9 mouse cellular contexts compared by ENCODE assay signal in genomic region chr13:41146271-41146670, GRCm38 (mm10). TPM values are rescaled to one million over a fixed set of nuclear protein-coding genes. Genes with fewer than 3 reads are reported as not detected.
DNase-seq lines count a peak whose midpoint lies in the region; ATAC-seq and TF ChIP-seq lines count a peak whose summit lies in the region.
"Had no signal": no experiment of that assay in that cellular context is flagged by ENCODE, and none has a peak within 500 bp of the region (broad histone marks: within the 10 kb centered on the region; RNA-seq: fewer than 3 reads in every experiment).

No protein-coding gene starts in this region.

- no peak overlapping the region for H3K4me2 ChIP-seq in heart, embryonic 12.5 days
- H3K4me2 ChIP-seq: midbrain, embryonic 12.5 days had no signal

- TF ChIP-seq POLR2A in heart, adult 2 months (IDR thresholded peaks at IDR 0.05; ENCODE audit: insufficient read depth, low read depth, low read length), result no peak

- no peaks in the 10 kb centered on the region; the same call in 1 of the 2 replicates for H3K27me3 ChIP-seq in heart, adult 2 months (ENCODE audit: control insufficient read depth, insufficient read depth, low read length)
- no peaks in the 10 kb centered on the region for H3K27me3 ChIP-seq in heart, embryonic 12.5 days (replicated peaks)
- no peaks in the 10 kb centered on the region for H3K27me3 ChIP-seq in splenic B cell, adult 2 months (ENCODE audit: control insufficient read depth, insufficient read depth, low read length, poor library complexity, severe bottlenecking)
- H3K27me3 ChIP-seq: midbrain, embryonic 12.5 days had no signal

- no peak for TF ChIP-seq EP300 in heart, adult 2 months (IDR thresholded peaks at IDR 0.05; ENCODE audit: insufficient read depth, low read depth, low read length)

- H3K4me1 ChIP-seq in heart, adult 2 months (ENCODE audit: control insufficient read depth, insufficient read depth, low read length), result no peaks in the 10 kb centered on the region
- H3K4me1 ChIP-seq in heart, embryonic 12.5 days (replicated peaks), result no peaks in the 10 kb centered on the region
- H3K4me1 ChIP-seq: midbrain, embryonic 12.5 days had no signal

- TF ChIP-seq CTCF in heart, adult 2 months (IDR thresholded peaks at IDR 0.05), result peak; percentile 91

- H3K9me3 ChIP-seq in heart, embryonic 12.5 days (replicated peaks), result no peaks in the 10 kb centered on the region
- H3K9me3 ChIP-seq: midbrain, embryonic 12.5 days had no signal

- ATAC-seq in heart, embryonic 12.5 days (ENCODE audit: insufficient number of reproducible peaks, low FRiP score), result no peak
- peak; percentile 57 for ATAC-seq in megakaryocyte progenitor cell, adult 5-6 weeks (replicated peaks; ENCODE audit: poor library complexity)

- WGBS in heart, adult 2 months, result 71% methylated on average over 10 of the region's 10 CpGs
- 74% methylated on average over 10 of the region's 10 CpGs for WGBS in heart, embryonic 12.5 days

- H3K9ac ChIP-seq in heart, adult 2 months (ENCODE audit: low read depth, low read length), result no peak overlapping the region
- no peak overlapping the region for H3K9ac ChIP-seq in heart, embryonic 12.5 days
- H3K9ac ChIP-seq: midbrain, embryonic 12.5 days had no signal

- H3K79me2 ChIP-seq in heart, adult 2 months (replicated peaks; ENCODE audit: control insufficient read depth, insufficient read depth, low read length), result no peaks in the 10 kb centered on the region

- no peak overlapping the region for H3K27ac ChIP-seq in heart, adult 2 months
- H3K27ac ChIP-seq in heart, embryonic 12.5 days (ENCODE audit: poor library complexity, severe bottlenecking), result no peak overlapping the region
- H3K27ac ChIP-seq: midbrain, embryonic 12.5 days had no signal

- no peak overlapping the region for H3K4me3 ChIP-seq in heart, adult 2 months
- no peak overlapping the region for H3K4me3 ChIP-seq in heart, embryonic 12.5 days
- H3K4me3 ChIP-seq: midbrain, embryonic 12.5 days had no signal

- intact Hi-C loops in heart, adult 2 months (cut with DNase I), result loop anchor here (1.0 to 10.0 kb wide), 2 partner anchors 92 to 479 kb away; no protein-coding TSS in a partner anchor

- H3K36me3 ChIP-seq in heart, adult 2 months (ENCODE audit: control insufficient read depth, insufficient read depth, low read length), result no peaks in the 10 kb centered on the region
- H3K36me3 ChIP-seq in heart, embryonic 12.5 days, result no peaks in the 10 kb centered on the region
- no peaks in the 10 kb centered on the region for H3K36me3 ChIP-seq in splenic B cell, adult 2 months (ENCODE audit: control insufficient read depth, insufficient read depth, low read length, poor library complexity, severe bottlenecking)
- H3K36me3 ChIP-seq: midbrain, embryonic 12.5 days had no signal

- DNase-seq in heart, adult 2 months, result peak; percentile 10 to 57
- peak; percentile 14 for DNase-seq in Muller cell, postnatal 12 days (ENCODE audit: inconsistent ontology term)
- peak; percentile 48 for DNase-seq in cerebellum, adult 8-10 months
- peak; percentile 68 for DNase-seq in gastrocnemius, postnatal 10 days
- peak; percentile 76 to 78 for DNase-seq in layer of hippocampus, postnatal 10 days (ENCODE audit: low spot score in 2 of 2)
- peak; percentile 68 for DNase-seq in splenic B cell, adult 2 months (ENCODE audit: low read depth, low spot score)

RNA-seq across cellular contexts. Expression of gene Sycp2l, which starts 32.2 kb away (rescaled TPM):
- not detected for total RNA-seq in heart, adult 2 months (2021)
- polyA plus RNA-seq in heart, adult 2 months (2012; rRNA removed), result not detected in 2 replicates
- 0.09 TPM in 1 of 2 replicates, not detected in the other for polyA plus RNA-seq in heart, embryonic 12.5 days (2016; fragmentation: Nextera tagmentation; extraction: Ambion mirVana)
- total RNA-seq in gastrocnemius, postnatal 10 days (2021), result not detected
- total RNA-seq in layer of hippocampus, postnatal 10 days (2021), result under 1 TPM in 1 of 2 experiments, not detected in 1; 0.18 TPM
- not detected in 2 replicates for total RNA-seq in megakaryocyte progenitor cell, adult 5-6 weeks (2015)
- not detected in 2 replicates for total RNA-seq in megakaryocyte progenitor cell, adult 5-6 weeks (2017)
- polyA plus RNA-seq: midbrain, embryonic 12.5 days had no signal

RNA-seq across cellular contexts. Expression of gene Gcm2, which starts 35.4 kb away (rescaled TPM):
- total RNA-seq in heart, adult 2 months (2021), result not detected
- polyA plus RNA-seq in heart, adult 2 months (2012; rRNA removed), result not detected in 2 replicates
- not detected in 2 replicates for polyA plus RNA-seq in heart, embryonic 12.5 days (2016; fragmentation: Nextera tagmentation; extraction: Ambion mirVana)
- not detected for total RNA-seq in gastrocnemius, postnatal 10 days (2021)
- total RNA-seq in layer of hippocampus, postnatal 10 days (2021), result not detected
- not detected in 2 replicates for total RNA-seq in megakaryocyte progenitor cell, adult 5-6 weeks (2015)
- not detected in 2 replicates for total RNA-seq in megakaryocyte progenitor cell, adult 5-6 weeks (2017)
- polyA plus RNA-seq: midbrain, embryonic 12.5 days had no signal

Comparison
In these comparisons a context has a peak if more than half of its experiments do, and no peak if none do; other contexts are left out.
1. DNase-seq: peak in every context shown above with its lines; median percentile 77 in layer of hippocampus, postnatal 10 days; 68 in gastrocnemius, postnatal 10 days; 68 in splenic B cell, adult 2 months; 48 in cerebellum, adult 8-10 months; 34 in heart, adult 2 months; 14 in Muller cell, postnatal 12 days.